Mouse (Mus musculus) kidney, postnatal 25 days (tissue): ENCODE data around the gene 6430531B16Rik.

Experiments used
- DNase-seq, 2 experiments: peaks; one replicate each; pipeline ENCODE4 v3.0.0; 2021; ENCODE audit warnings: mixed read lengths in 2 of 2

6430531B16Rik gene

GRCm38 (mm10) chr7:139970216-139970919 lies 8.2 kb downstream of the 6430531B16Rik start:
- DNase-seq: no peak

- peak; percentile 79 to 92 for DNase-seq
These were observed 9.0 kb downstream of the 6430531B16Rik start for GRCm38 (mm10) chr7:139969348-139970130.

- DNase-seq: no peak
These were observed 10.1 kb downstream of the 6430531B16Rik start for GRCm38 (mm10) chr7:139968428-139968827.

GRCm38 (mm10) chr7:139967175-139967574 lies 11.4 kb downstream of the 6430531B16Rik start:
- DNase-seq: no peak

- no peak for DNase-seq
These were observed 14.7 kb downstream of the 6430531B16Rik start for GRCm38 (mm10) chr7:139963814-139964213.

GRCm38 (mm10) chr7:139961141-139961540 lies 17.4 kb downstream of the 6430531B16Rik start:
- no peak for DNase-seq

GRCm38 (mm10) chr7:139957958-139958357 lies 20.6 kb downstream of the 6430531B16Rik start:
- DNase-seq: no peak

GRCm38 (mm10) chr7:139957437-139957836 lies 21.1 kb downstream of the 6430531B16Rik start:
- no peak for DNase-seq

- DNase-seq: no peak
These were observed 21.9 kb downstream of the 6430531B16Rik start for GRCm38 (mm10) chr7:139956658-139957057.

GRCm38 (mm10) chr7:139955505-139955904 lies 23.1 kb downstream of the 6430531B16Rik start:
- DNase-seq: no peak

- DNase-seq: no peak
These were observed 26.4 kb downstream of the 6430531B16Rik start for GRCm38 (mm10) chr7:139951991-139952633.

- peak; percentile 31 to 45 for DNase-seq
These were observed 27.5 kb downstream of the 6430531B16Rik start for GRCm38 (mm10) chr7:139951079-139951478.

GRCm38 (mm10) chr7:139950283-139950971 lies 28.1 kb downstream of the 6430531B16Rik start:
- peak; percentile 54 to 60 for DNase-seq

GRCm38 (mm10) chr7:139949893-139950282 lies 28.7 kb downstream of the 6430531B16Rik start:
- peak; percentile 50 to 52 for DNase-seq

- no peak for DNase-seq
These were observed 32.5 kb downstream of the 6430531B16Rik start for GRCm38 (mm10) chr7:139946032-139946431.

GRCm38 (mm10) chr7:139945516-139945915 lies 33.0 kb downstream of the 6430531B16Rik start:
- DNase-seq: no peak

GRCm38 (mm10) chr7:139944291-139945240 lies 34.0 kb downstream of the 6430531B16Rik start:
- DNase-seq: no peak

GRCm38 (mm10) chr7:139943674-139944281 lies 34.8 kb downstream of the 6430531B16Rik start, which contains the start of gene Utf1:
Gene Utf1 (plus strand): TSS chr7:139943789.
- peak; percentile 34 to 47 for DNase-seq

GRCm38 (mm10) chr7:139940476-139941209 lies 37.9 kb downstream of the 6430531B16Rik start:
- DNase-seq: no peak

- no peak for DNase-seq
These were observed 40.7 kb downstream of the 6430531B16Rik start for GRCm38 (mm10) chr7:139937810-139938209.
